Mouse (Mus musculus) bone marrow, adult 2 months (tissue): Measurements from ENCODE around the gene Olfr894. TPM values are rescaled to one million over a fixed set of nuclear protein-coding genes. Genes with fewer than 3 reads are reported as not detected.
"Not testable (repeated sequence)": the region's sequence is repeated elsewhere in the genome, so short reads cannot be mapped to it uniquely, and the experiment has no call there.

Experiments used
- H3K27ac ChIP-seq: fragments of 200-500 bp; 2 replicates; pipeline ENCODE4 v1.5.1; 2012; ENCODE audit warnings: low read depth, mild to moderate bottlenecking, control low read depth, inconsistent platforms, low read length; ENCODE audit not compliant: control insufficient read depth, poor library complexity, insufficient read depth
- H3K4me1 ChIP-seq: fragments of 200-500 bp; 2 replicates; pipeline ENCODE4 v1.6.1; 2011; ENCODE audit warnings: low read length; ENCODE audit not compliant: control insufficient read depth, insufficient read depth
- H3K4me3 ChIP-seq: fragments of 200-500 bp; replicated peaks from 2 replicates; pipeline ENCODE3; 2011; ENCODE audit warnings: mild to moderate bottlenecking, low read depth, low read length, control low read depth; ENCODE audit not compliant: control insufficient read depth
- CTCF ChIP-seq: fragments of 200-500 bp; IDR thresholded peaks from 2 replicates; pipeline ENCODE4 v1.5.1; 2011; ENCODE audit warnings: low read length, control low read depth; ENCODE audit not compliant: control insufficient read depth, insufficient read depth
- POLR2A ChIP-seq: fragments of 200-500 bp; IDR thresholded peaks from 2 replicates; pipeline ENCODE4 v1.6.1; 2011; ENCODE audit warnings: low read depth, mild to moderate bottlenecking, control low read depth, low read length, borderline replicate concordance; ENCODE audit not compliant: control insufficient read depth
- WGBS: fragments of 180-500 bp; shearing (Covaris S2); methylation state at CpG from one replicate; pipeline ENCODE4 v1.1.7; 2018; 5-methylcytosine and 5-hydroxymethylcytosine counted together
- polyA plus RNA-seq: library from polyadenylated mRNA; stranded (reverse); fragments of >200 nt; gene quantifications from 2 replicates; pipeline ENCODE4 v1.2.4, GENCODE M21; 2011; ENCODE audit warnings: low replicate concordance; ENCODE audit not compliant: missing spikeins, insufficient read depth, insufficient read length

Gene Olfr894
- polyA plus RNA-seq = not detected in 2 replicates

DNA sequence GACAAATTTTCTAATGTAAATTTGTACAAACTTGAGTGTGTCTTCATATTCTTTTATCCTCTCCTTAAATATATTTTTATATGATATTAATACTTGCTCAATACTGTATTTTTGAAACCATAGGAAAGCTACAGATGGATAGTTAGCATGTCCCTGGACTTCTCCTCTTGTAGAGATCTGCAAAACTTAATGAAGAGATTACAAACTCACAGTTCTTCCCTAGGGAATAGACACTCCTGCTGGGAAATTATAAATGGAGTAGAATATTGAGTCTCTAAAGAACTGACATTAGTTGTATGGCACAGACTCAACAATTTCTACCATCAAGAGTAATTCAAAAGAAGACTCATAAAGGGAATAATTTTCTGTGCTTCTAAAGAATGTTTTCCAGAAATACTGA is at the start of gene Olfr894:
Gene Olfr894 (plus strand): TSS at position 301 of the 400 bp plus-strand sequence.
- Histone ChIP-seq H3K4me1 (no peaks in the 10 kb centered on the region), H3K27ac (no peak within 1 kb of the TSS), H3K4me3 (no peak within 1 kb of the TSS)
- no peak for TF ChIP-seq CTCF
- TF ChIP-seq POLR2A = no peak

GRCm38 (mm10) chr9:38168341-38168740 is 49.5 kb upstream of the Olfr894 start:
- WGBS = 38% methylated on average over 2 of the region's 2 CpGs
- H3K4me3 ChIP-seq, H3K27ac ChIP-seq, H3K4me1 ChIP-seq: not testable (repeated sequence)

DNA sequence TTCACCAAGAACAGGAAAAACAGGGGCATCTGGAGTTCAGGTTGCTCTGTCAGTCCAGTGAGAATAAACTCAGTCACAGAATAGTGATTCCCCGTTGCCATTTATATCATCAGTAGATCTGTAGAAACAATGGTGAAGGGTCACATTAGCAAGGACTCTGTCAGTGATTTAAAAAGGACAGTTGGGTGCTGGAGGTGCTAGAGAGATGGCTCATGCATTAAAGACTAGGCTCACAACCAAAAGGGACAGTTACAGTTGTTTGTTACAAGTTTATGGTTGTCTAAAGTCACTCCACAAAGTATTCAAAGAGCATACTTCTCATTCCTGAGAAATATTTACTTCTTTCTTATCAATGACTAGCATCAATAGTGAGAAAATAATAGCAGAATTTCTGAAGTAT is 37.1 kb upstream of the Olfr894 start, which contains the start of gene Olfr891:
Gene Olfr891 (minus strand): TSS at position 101 of the 400 bp plus-strand sequence.
- 77% methylated on average over 1 of the region's 1 CpGs for WGBS
- TF ChIP-seq POLR2A (no peak), CTCF (no peak)
- no peaks in the 10 kb centered on the region for H3K4me1 ChIP-seq
- no peak within 1 kb of the TSS for H3K4me3 ChIP-seq
- no peak within 1 kb of the TSS for H3K27ac ChIP-seq

DNA sequence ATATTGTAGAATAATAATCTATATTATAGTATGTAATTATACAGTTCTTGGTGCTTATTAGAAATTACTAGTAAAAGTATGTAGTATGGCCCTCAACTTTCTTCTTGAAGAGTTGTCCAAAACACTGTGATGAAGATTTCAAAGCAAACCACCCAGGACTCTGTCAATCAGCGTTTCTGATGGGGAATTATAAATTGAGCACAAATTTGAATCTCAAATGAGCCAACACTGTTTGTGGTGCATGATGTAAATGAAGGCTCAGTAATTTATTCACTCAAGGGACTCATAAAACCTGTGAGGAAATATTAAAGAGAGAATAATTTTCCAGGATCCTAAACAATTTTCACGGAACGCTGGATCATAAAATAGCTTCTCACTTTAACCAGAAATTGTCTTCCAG is 9.8 kb upstream of the Olfr894 start, which contains the start of gene Olfr893:
Gene Olfr893 (plus strand): TSS at position 301 of the 400 bp plus-strand sequence.
- TF ChIP-seq POLR2A (no peak), CTCF (no peak)
- Histone ChIP-seq H3K4me3 (no peak within 1 kb of the TSS), H3K27ac (no peak within 1 kb of the TSS), H3K4me1 (no peaks in the 10 kb centered on the region)
- WGBS = 74% methylated on average over 3 of the region's 3 CpGs

- no peak within 1 kb of the TSS for H3K4me3 ChIP-seq
- H3K4me1 ChIP-seq = no peaks in the 10 kb centered on the region
- no peak for TF ChIP-seq CTCF
- no peak for TF ChIP-seq POLR2A
- H3K27ac ChIP-seq = no peak within 1 kb of the TSS
Observed at GRCm38 (mm10) chr9:38252474-38252873, 34.6 kb downstream of the Olfr894 start, which contains the start of gene Olfr143. Gene Olfr143, plus strand, starts transcription at chr9:38252774.

DNA sequence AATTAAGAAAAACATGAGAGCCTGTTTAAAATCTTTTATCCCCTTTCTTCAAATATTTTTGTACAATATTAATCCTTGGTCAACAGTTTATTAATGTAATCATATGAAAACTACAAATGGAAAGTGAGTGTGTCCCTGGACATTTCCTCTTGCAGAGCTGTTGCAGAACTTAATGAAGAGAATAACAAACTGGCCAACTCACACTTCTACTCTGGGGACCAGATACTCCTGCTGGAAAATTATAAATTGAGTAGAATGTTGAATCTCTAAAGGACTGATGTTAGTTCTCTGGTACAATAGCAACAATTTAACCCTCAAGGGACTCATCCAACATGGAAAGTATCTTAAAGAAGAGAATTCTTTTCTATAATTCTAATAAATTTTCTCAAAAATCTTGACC is 49.7 kb downstream of the Olfr894 start, which contains the start of gene Olfr895:
Gene Olfr895 (plus strand): TSS at position 301 of the 400 bp plus-strand sequence.
- H3K4me1 ChIP-seq = no peaks in the 10 kb centered on the region
- TF ChIP-seq CTCF = no peak
- no peak for TF ChIP-seq POLR2A
- H3K27ac ChIP-seq = no peak within 1 kb of the TSS
- no peak within 1 kb of the TSS for H3K4me3 ChIP-seq

Other genes starting within 250 kb of the Olfr894 start
- 0.35 TPM in 1 of 2 replicates, not detected in the other for gene Olfr881, start 226.2 kb upstream of the Olfr894 start, polyA plus RNA-seq
- not detected in 2 replicates for gene Olfr883, start 192.2 kb upstream of the Olfr894 start, polyA plus RNA-seq
- gene Olfr884, start 171.5 kb upstream of the Olfr894 start, polyA plus RNA-seq = not detected in 2 replicates
- not detected in 2 replicates for gene Olfr885, start 156.7 kb upstream of the Olfr894 start, polyA plus RNA-seq
- gene Olfr887, start 134.0 kb upstream of the Olfr894 start, polyA plus RNA-seq = 0.16 and 0.95 TPM in 2 replicates
- not detected in 2 replicates for gene Olfr888, start 109.9 kb upstream of the Olfr894 start, polyA plus RNA-seq
- gene Olfr889, start 102.9 kb upstream of the Olfr894 start, polyA plus RNA-seq = 0.35 TPM in 1 of 2 replicates, not detected in the other
- not detected in 2 replicates for gene Olfr890, start 75.5 kb upstream of the Olfr894 start, polyA plus RNA-seq
- not detected in 2 replicates for gene Olfr891, start 37.2 kb upstream of the Olfr894 start, polyA plus RNA-seq
- not detected in 2 replicates for gene Olfr893, start 9.7 kb upstream of the Olfr894 start, polyA plus RNA-seq
- not detected in 2 replicates for gene Olfr143, start 34.7 kb downstream of the Olfr894 start, polyA plus RNA-seq
- gene Olfr895, start 49.8 kb downstream of the Olfr894 start, polyA plus RNA-seq = not detected in 2 replicates
- gene Olfr896-ps1, start 73.1 kb downstream of the Olfr894 start, polyA plus RNA-seq = not detected in 2 replicates
- gene Olfr25, start 111.0 kb downstream of the Olfr894 start, polyA plus RNA-seq = not detected in 2 replicates
- gene Olfr898, start 130.4 kb downstream of the Olfr894 start, polyA plus RNA-seq = not detected in 2 replicates
- gene Olfr250, start 148.8 kb downstream of the Olfr894 start, polyA plus RNA-seq = not detected in 2 replicates
- gene Olfr251, start 159.0 kb downstream of the Olfr894 start, polyA plus RNA-seq = not detected in 2 replicates
- gene Olfr147, start 183.6 kb downstream of the Olfr894 start, polyA plus RNA-seq = not detected in 2 replicates
- gene Olfr901, start 211.4 kb downstream of the Olfr894 start, polyA plus RNA-seq = not detected in 2 replicates
- gene Olfr902, start 229.6 kb downstream of the Olfr894 start, polyA plus RNA-seq = not detected in 2 replicates
- gene Olfr904, start 245.1 kb downstream of the Olfr894 start, polyA plus RNA-seq = not detected in 2 replicates